Mouse (Mus musculus) CD4-positive, CD25-positive, alpha-beta regulatory T cell, adult 4 months (primary cell): Measurements from ENCODE around the gene Atp8a2. TPM values are rescaled to one million over a fixed set of nuclear protein-coding genes. Genes with fewer than 3 reads are reported as not detected.
"Not testable (repeated sequence)": the region's sequence is repeated elsewhere in the genome, so short reads cannot be mapped to it uniquely, and the experiment has no call there.

ENCODE experiments used
- ATAC-seq: one replicate; pipeline ENCODE4 v1.8.0; 2017
- polyA plus RNA-seq, 2 experiments: library from polyadenylated mRNA; unstranded; fragments of 100-300 nt; shearing (Covaris generic); gene quantifications; one replicate each; pipeline ENCODE4 v1.2.1; 2017

The Atp8a2 gene
- polyA plus RNA-seq, 2 experiments from 2014 or later = 0.98 to 1.9 TPM

GRCm38 (mm10) chr14:60015891-60016290 is 181.1 kb downstream of the Atp8a2 start:
- ATAC-seq = peak; percentile 54

GRCm38 (mm10) chr14:60001801-60002200 is 195.2 kb downstream of the Atp8a2 start:
- ATAC-seq = no peak

- ATAC-seq = no peak
Observed at GRCm38 (mm10) chr14:59988860-59989259, 208.1 kb downstream of the Atp8a2 start.

- ATAC-seq = no peak
Observed at GRCm38 (mm10) chr14:59987975-59988374, 209.0 kb downstream of the Atp8a2 start.

- no peak for ATAC-seq
Observed at GRCm38 (mm10) chr14:59978007-59978406, 219.0 kb downstream of the Atp8a2 start.

GRCm38 (mm10) chr14:59971221-59971730 is 225.7 kb downstream of the Atp8a2 start:
- no peak for ATAC-seq

GRCm38 (mm10) chr14:59969485-59970134 is 227.4 kb downstream of the Atp8a2 start:
- ATAC-seq = no peak

- no peak for ATAC-seq
Observed at GRCm38 (mm10) chr14:59967847-59968550, 229.0 kb downstream of the Atp8a2 start.

GRCm38 (mm10) chr14:59966981-59967380 is 230.0 kb downstream of the Atp8a2 start:
- no peak for ATAC-seq

GRCm38 (mm10) chr14:59964569-59964968 is 232.4 kb downstream of the Atp8a2 start:
- ATAC-seq = no peak

- ATAC-seq = no peak
Observed at GRCm38 (mm10) chr14:59960961-59961360, 236.0 kb downstream of the Atp8a2 start.

- ATAC-seq = no peak
Observed at GRCm38 (mm10) chr14:59960214-59960890, 236.6 kb downstream of the Atp8a2 start.

GRCm38 (mm10) chr14:59959723-59960122 is 237.3 kb downstream of the Atp8a2 start:
- no peak for ATAC-seq

- no peak for ATAC-seq
Observed at GRCm38 (mm10) chr14:59949983-59950382, 247.0 kb downstream of the Atp8a2 start.

GRCm38 (mm10) chr14:59942864-59943611 is 253.9 kb downstream of the Atp8a2 start:
- ATAC-seq = no peak

- no peak for ATAC-seq
Observed at GRCm38 (mm10) chr14:59942199-59942598, 254.8 kb downstream of the Atp8a2 start.

- no peak for ATAC-seq
Observed at GRCm38 (mm10) chr14:59932355-59932754, 264.6 kb downstream of the Atp8a2 start.

- no peak for ATAC-seq
Observed at GRCm38 (mm10) chr14:59931412-59932058, 265.4 kb downstream of the Atp8a2 start.

- ATAC-seq = not testable (repeated sequence)
Observed at GRCm38 (mm10) chr14:59929190-59929589, 267.8 kb downstream of the Atp8a2 start.

- no peak for ATAC-seq
Observed at GRCm38 (mm10) chr14:59928781-59929180, 268.2 kb downstream of the Atp8a2 start.

- ATAC-seq = no peak
Observed at GRCm38 (mm10) chr14:59927804-59928203, 269.2 kb downstream of the Atp8a2 start.

GRCm38 (mm10) chr14:59919865-59920264 is 277.1 kb downstream of the Atp8a2 start:
- ATAC-seq = no peak
